Mouse (Mus musculus): ENCODE measurements around the gene Emid1.

Emid1 gene

DNA sequence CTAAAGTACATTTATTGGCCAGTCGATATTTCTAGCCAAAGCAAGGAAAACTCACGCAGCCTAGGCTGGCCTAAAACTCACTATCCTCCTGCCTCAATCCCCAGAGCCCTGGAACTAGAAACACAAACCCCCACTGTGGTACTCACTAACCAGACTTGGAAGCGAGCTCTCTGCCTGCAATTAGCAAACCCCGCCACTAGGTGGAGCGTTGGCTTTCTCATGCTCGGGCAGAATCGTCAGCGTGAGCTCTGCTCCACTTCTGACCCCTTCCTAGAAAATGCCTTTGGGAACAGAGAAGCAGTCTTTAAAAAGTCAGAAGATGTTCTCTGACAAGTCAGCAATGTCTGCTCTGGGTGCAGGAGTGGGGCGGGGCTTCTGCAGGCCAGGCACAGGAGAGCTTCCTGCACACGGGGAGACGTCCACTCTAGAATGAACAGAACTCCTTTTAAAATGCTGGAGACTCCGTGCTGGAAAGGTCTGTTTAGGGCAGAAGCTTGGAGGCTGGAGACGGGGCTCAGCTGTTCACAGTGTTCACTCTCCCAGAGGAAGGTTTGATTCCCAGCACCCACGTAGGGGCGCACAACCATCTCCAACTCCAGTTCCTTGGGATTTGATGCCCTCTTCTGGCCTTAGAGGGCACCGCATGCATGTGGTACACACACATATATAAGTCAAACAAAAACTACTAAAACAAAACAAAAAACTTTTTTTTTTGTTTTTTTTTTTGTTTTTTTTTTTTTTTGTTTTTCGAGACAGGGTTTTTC, 8.8 kb upstream of the Emid1 start:
- no peak for DNase-seq (ENCODE audit: low spot score)

DNA sequence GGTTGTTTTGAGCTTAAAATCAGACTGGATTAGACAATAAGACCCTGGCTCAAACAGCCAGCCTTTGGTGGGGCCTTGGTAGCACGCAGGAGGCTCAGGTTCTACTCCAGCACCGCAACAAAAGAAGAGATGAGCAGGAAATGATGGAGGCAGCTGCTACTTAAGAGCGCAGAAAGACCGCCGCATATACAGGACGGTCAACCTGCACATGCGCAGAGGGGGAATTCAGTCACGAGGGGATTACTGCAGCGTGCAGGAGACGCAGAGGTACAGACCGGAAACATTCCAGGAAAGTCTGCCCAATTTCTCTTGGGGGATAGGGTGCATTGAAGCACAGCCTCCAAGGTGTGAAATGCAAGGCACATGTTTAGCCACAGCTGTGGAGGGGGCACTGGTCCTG, 6.0 kb upstream of the Emid1 start:
- no peak for DNase-seq (ENCODE audit: low spot score)

DNA sequence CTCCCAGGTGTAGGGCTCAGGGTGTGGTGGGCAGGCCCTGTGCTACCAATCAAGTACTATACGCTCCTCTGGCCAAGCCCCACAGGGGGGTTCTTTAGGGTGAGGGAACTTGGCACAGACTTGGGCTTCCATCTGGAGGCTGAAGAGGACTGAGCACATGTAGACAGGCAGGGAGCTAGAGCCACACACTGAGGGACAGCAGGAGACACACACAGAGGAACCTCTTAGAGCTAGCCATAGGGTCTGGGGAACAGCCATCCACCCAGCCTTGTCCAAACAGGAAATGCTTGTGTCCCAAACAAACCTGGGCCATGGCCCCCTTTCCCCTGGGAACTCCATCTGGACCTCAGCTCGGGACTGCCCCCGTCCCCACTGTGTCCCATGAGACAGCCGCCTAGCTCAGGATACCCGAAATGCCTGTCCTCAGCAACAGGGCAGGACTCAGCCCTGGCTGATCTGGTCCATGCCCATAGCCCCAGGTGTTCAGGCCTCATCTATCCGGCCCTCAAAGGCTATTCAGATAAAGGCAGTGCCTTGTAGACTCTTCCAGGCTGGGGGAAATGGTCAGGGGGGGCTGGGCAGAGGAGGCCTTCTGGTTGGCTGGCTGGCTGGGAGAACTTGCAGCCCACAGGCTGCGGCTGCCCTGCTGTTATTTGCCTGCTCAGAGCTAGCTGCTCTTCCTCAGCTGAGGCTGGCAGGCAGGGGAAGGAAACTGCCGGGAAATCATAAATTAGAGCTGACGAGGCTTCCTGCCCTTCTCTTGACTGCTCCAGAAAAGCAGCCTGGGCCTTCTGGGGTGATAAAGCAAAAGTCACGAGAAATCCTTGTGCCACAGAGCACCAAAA, 3.1 kb upstream of the Emid1 start:
- peak; percentile 48 for DNase-seq (ENCODE audit: low spot score)

DNA sequence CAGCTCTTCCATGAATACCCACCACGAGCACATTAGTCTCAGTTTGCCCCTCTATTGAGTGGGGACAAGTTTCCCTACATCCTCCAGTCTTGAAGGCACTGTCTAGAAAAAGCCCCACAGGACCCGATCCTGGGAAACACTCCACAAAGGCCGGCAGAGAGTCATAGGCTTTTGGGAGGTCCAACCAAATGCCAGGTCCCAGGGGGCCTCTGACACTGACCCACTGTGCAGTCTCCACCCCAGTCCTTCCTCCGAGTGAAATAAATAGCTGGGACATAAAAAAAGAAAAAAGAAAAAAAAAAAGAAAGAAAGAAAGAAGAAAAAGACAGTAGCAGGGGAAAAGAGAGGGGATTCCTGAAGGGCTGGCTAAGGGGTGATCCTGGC, 818 bp downstream of the Emid1 start:
- DNase-seq (ENCODE audit: low spot score), result no peak

DNA sequence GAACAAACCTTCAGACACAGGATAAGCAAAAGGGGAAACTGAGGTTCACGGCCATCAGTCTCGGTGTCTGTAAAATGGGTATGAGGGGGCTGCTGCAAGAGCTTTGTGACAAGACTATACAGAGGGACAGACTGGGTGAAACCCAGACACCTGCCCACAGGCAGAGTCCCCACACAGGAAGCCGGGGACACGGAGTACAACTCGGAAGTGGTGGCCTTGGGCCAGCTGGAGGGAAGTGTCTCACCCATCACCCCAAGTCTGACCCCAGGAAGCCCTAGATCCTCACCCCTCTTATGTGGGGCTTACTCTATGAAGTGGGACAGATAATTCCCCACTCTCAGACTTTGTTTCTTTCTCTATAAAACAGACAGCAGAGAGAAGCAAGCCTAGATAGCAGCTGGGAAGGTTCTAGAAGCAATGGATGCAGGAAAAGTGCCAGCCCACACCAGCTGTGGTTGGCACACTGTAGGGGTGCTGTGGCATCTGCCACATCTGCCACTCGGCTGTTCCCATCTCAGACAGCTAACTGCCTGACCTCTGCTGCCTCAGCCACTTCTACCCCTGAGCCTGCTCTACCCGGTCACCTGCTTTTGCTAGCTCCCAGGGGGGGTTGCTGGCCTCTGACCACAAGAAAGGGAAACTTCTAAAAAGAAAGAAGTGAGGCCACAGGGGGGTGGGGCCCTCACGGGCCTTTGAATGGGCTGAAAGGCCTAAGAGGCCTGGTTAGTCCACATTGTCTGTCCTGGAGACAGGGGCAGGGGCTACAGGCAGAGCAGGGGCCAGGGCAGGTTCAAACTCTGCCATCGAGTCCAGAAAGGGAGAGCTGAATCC, 1.4 kb downstream of the Emid1 start:
- no peak for DNase-seq (ENCODE audit: low spot score)

DNA sequence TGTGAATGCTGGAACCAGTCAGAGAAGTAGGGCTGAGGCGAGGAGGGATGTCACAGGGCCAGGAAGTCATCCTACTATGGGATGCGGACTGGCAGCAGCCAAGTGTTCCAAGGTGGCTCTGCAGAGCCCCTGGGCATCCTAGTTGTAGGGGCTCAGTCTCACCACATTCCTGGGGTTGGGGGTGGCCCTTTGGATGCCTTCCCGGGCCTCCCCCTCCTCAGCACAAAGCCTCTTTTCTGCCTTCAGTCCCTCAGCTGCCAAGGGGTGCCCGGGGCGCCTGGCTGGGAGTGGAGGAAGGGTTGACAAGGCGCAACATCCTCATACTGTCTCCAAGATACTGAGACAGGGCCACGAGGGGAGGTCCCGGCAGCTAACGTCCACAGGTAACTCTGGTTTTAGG, 2.1 kb downstream of the Emid1 start:
- no peak for DNase-seq (ENCODE audit: low spot score)

DNA sequence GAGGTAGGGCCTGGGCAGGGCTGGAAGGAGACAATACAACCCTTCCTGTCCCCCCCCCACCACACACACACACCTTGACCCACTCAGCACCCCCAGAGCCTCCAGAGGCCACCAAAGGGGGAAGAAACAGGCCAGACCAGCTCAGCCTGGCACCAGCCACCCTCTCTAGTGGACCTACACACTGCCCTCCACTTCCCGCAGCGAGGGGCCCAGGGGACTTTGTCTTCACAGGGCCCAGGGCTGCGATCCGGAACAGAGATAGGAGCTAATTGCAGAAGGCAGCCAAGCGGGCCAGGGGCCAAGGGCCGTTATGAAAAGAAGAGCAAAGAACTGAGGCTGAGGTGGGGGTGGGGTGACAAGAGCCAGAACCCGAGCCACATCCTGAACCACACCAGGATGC, 2.8 kb downstream of the Emid1 start:
- peak; percentile 63 for DNase-seq (ENCODE audit: low spot score)

DNA sequence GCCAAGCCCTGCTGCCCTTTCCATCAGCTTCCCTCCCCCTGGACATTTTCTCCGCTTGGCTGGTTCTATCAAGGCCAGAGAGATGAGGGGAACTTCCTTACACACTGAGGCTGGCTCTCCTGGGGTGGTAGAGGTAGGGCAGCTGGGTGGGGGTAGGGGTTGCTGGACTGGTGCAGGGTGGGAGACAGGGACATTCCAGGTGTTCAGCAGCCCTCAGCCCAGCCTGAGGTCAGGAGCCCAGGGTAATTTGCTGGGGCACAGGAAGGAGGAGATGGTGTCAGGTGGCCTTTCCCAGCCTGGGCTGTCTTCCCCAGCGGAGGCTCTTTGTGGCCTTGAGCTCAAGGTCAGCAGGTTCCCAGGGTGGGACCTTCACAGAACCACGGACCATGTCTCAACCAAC, 6.5 kb downstream of the Emid1 start:
- DNase-seq (ENCODE audit: low spot score), result no peak

DNA sequence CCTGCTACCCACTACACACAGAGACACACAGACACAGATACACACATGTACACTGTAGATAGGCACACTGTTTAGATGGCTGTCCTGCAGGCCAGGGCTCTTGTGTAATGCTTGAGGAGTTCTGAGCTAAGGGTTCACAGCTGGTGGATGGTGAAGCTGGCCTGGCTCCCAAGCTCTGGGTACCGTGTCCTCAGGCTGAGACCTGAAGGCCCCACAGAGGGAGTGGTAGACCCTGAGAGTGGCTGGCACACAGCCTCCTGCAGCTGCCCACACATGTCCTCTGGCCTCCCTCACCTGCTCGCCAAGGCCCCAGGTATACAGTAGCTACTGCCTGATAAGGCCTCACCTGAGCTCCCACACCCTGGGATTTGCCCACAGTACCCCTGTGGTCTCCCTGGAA, 10.1 kb downstream of the Emid1 start:
- no peak for DNase-seq (ENCODE audit: low spot score)

DNA sequence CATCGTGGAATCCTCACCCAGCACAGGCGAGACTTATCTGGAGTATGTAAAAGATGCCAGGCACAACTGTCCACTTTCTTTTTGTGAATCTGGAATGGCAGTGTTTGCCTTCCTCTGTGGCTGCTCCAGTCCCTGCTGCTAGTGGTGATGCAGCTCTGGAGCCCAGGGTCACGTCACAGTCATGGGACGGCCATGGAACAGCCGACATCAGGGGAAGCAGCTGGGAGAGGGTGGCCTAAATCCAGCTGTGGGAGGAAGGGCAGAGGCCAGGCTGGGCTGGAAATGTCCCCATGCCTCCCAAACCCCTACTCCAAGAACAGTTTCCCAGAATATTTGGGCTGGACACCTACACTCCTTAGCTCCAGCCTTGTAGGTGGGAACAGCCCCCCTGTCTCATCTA, 10.8 kb downstream of the Emid1 start:
- DNase-seq (ENCODE audit: low spot score), result no peak

DNA sequence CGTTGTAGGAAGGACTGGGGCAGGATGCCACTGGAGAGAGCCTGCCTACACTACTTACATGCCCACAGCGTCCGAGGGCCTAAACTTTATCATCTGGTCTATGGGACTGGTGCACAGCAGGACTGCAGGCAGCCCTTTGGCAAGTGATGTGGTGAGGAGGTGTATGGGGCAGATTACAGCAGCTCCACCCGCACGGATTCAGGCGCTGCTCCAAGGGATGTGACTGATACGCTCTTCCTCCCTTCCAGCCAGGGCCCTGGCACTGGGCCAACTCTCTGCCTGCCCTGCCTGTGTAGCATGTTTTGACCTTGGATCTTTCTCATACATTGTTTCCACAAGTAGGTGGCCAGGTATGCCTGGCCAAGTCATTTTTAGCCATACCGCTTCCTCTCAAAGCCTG, 11.4 kb downstream of the Emid1 start:
- DNase-seq (ENCODE audit: low spot score), result peak; percentile 68

DNA sequence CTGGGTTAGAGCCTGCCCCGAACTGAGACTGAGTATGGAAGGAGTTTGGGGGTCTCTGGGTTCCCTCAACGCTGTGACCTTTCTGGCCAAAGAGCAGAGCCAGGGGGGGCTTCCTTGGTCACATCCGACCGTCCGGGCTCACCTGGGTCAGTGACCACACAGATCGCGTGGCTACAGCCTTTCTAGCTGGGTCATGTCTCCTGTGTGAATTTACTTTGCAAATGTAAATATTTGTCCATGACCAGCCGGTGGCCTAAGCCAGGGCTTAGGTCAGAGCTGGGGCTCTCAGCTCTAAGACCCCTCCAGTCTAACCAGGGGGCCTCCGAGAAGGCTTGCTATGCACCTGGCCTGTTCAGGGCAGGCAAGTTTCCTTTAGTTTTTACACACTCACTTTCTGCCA, 12.7 kb downstream of the Emid1 start:
- DNase-seq (ENCODE audit: low spot score), result peak; percentile 80

DNA sequence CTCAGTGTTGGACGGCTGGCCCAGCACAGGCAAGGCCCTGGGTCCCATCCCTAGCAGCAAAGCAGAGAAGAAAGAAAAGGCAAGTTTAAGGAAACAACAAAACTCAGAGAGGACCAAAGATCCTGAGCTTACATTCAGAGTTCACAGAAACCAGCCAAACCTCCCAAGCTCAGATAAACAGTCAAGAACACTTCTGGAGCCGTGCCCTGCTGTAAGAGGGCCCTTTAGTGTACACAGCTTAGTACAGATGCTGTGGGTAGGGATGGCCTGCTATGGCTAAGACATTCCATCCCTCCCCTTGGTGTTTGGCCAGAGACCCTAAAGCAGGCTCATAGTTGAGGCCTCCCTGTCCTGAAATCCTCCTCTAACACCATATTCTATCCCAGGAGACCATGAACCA, 13.4 kb downstream of the Emid1 start:
- no peak for DNase-seq (ENCODE audit: low spot score)

DNA sequence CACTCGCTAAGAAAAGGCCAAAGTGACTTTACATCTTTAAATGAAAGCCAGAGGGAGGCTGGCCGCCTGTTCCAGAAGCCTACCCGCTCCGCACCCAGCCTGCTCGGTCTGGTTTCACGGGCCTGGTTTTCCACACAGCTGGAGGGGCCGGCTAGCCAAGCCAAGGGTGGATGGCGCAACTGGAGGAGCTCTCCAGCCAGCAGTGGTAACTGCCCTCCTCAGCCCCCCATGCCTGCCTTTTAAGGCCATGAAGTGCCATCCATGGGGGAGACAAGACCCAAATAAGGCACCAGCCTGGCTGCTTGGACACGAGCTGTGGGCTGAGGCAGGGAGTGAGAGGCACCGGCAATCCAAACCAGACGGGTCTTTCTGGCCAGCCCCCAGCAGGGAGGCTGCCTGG, 16.1 kb downstream of the Emid1 start:
- DNase-seq (ENCODE audit: low spot score), result no peak

DNA sequence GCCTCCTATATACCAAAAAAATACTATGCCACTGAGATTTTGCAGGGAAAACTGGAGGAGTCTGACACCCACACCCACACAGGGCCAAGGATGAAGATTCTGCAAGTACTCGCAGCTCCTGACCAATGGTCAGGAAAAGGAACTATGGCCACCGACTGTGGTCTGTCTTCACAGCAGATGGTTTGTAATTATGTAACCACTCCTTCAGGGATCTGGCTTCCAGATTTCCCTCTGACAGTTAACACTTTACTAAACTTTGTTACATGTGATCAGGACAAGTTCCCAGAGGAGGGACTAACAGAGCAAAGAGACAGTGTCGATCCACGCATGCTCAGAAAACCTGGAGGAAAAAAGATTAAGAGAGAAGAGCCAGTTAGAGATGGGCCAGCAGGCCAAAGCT, 19.3 kb downstream of the Emid1 start:
- no peak for DNase-seq (ENCODE audit: low spot score)

DNA sequence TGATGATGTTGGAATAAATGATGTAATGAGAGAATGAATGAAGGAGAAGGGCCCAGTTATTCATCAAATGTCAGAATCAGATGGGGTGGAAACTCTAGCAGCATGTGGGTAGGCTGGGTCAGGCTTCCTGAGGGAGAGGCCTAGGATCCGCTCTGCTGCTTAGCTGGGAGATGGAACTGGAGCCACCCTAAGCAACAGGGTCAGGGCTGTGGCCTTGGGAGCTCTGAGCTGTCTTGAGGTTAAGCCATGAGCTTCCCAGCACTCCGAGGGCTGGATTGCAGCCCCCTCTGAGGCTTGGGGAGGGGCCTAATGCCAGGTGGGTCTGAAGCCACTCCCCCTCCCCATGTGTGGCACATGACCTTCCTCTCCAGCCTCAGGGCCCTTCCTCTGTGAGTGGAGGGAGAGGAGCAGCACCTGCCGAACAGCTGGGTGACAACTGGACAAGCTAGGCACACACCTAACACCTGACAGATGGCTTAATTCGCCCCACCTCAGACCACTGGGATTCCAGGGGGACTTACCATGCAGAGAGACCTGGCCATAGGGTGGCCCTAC, 21.9 kb downstream of the Emid1 start:
- DNase-seq (ENCODE audit: low spot score), result no peak

DNA sequence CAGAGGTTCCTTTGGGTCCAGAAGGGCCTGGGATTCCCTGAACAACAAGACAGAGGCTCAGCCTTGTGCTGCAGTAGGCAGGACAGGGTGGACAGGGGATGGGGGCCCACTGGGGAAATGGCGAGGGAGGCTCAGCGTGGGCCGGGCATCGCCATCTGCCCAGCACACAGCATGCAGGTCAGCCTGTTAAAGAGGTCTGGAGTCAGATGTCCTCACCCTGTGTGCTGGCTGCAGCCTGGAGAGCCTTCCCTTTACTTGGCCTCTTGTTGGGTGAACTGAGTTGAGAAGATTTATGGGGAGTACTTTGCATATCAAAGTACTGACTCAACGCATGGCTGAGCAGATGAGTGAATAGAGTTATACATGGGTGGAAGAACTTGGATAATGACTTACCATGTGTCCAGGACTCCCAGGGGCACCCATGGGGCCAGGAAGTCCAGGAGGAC, 23.0 kb downstream of the Emid1 start:
- DNase-seq (ENCODE audit: low spot score), result no peak

DNA sequence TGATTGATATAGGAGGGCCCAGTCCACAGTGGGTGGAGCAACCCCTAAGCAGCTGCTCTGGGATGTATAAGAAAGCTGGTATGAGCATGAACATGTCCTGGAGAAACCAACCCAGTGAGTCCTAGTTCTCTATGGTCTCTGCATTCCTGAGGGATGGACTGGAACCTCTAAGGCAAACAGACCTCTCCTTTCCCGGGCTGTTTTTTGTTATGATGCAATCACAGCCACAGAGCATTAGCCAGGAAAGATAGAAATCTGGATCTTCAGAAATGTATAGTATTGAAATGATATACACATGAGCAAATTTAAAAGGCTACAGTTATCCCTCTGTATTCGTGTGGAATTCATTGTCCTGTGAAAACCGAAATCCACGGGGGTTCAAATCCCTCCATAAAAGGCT, 26.3 kb downstream of the Emid1 start:
- DNase-seq (ENCODE audit: low spot score), result no peak

DNA sequence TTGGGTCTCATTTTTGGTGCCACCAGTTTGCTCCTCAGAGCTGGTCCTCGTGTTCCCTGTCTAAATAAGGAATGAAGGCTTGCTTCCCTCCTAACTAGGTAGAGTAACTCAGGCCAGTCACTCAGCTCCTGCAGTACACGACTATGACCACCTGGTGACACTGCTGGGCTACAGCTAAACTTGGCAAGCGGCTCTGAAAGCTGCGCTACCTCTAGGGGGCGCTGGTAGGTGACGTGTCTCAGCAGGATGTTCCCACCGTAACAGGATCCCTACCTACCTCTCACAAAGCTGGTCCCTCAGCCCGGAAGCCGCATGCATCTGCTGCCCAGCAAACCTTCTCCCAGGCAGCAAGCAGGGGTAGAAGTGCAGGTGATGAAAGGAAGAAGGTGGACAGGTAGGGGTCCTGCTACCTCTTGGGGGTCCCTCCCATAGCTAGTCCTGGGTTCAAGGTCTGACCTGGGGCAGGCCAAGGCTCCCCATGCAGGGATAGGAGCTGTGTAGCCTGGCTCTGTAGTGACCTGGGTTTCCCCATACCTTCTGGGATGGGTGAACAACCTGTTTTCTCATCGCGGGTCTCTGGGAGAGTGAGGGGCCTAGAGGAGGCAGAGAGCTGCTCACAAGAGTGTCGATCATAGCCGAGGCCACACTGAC, 37.0 kb downstream of the Emid1 start:
- peak; percentile 77 for DNase-seq (ENCODE audit: low spot score)

DNA sequence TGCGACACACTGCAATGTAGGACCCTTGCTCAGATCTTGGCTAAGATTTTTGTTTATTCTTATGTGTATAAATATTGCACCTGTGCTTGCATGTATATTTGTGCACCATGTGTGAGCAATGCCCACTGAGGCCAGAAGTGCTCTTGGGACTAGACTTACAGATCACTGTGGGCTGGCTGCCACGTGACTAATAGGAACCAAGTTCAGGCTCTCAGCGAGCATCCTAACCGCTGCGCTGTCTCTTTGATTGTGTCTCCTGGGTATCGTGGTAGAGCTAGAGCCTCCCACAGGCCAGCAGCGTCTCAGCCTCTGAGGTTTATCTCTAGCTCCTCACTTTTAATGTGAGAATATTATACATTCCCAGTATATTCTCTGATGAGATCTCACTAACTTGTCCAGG, 38.4 kb downstream of the Emid1 start:
- DNase-seq (ENCODE audit: low spot score), result no peak

DNA sequence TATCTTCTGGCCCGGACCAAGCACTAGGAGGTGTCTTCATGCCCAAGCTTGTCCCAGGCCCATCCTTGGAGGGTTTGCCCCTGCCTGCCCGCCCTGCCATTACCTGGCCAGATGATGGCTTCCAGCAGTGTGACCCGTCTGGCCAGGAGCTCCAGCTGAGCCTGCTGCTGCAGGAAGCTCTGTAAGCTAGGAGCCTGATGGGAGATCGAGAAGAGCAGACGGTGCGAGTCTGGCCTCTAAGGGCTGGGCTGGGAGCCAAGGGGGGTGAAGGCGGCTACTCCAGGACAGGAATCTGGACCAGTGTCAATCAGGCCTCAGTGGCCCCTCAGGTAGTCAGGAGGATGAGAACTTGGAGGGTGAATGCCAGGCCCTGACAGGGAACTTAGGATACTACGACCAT, 42.6 kb downstream of the Emid1 start:
- no peak for DNase-seq (ENCODE audit: low spot score)

DNA sequence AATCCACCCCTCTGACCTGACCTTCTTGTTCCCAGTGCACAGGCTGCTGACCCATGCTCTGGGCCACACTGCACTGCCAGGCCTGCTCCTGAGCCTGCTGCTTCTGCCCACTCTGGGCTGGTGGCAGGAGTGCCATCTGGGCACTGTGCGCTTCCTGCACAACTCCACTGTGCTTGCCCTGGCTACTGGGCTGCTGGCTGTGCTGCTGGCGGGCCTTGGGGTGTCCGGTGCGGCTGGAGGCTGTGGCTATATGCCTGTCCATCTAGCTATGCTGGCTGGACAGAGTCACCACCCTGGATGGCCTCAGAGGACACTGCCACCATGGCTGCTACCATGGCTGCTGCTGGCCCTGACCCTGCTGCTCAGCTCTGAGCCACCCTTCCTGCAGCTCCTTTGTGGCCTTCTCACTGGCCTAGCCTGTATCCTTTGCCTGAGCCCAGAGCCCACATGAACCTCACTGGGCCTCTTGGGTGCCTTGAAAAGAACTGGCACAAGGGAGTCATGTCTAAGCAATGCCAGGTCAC, 48.0 kb downstream of the Emid1 start:
- no peak for DNase-seq (ENCODE audit: low spot score)
